Mouse (Mus musculus) megakaryocyte, embryonic 14.5 days (primary cell): Measurements from ENCODE around the gene Wdr27.

Source experiments
- FLI1 ChIP-seq: IDR thresholded peaks from 2 replicates; pipeline ENCODE4 v1.6.1; 2012; ENCODE audit warnings: low read length, inconsistent platforms, mixed read lengths
- GATA1 ChIP-seq: IDR thresholded peaks from 3 replicates; pipeline ENCODE4 v1.6.1; 2012; ENCODE audit warnings: mixed read lengths, low read length, inconsistent platforms, borderline replicate concordance

DNA sequence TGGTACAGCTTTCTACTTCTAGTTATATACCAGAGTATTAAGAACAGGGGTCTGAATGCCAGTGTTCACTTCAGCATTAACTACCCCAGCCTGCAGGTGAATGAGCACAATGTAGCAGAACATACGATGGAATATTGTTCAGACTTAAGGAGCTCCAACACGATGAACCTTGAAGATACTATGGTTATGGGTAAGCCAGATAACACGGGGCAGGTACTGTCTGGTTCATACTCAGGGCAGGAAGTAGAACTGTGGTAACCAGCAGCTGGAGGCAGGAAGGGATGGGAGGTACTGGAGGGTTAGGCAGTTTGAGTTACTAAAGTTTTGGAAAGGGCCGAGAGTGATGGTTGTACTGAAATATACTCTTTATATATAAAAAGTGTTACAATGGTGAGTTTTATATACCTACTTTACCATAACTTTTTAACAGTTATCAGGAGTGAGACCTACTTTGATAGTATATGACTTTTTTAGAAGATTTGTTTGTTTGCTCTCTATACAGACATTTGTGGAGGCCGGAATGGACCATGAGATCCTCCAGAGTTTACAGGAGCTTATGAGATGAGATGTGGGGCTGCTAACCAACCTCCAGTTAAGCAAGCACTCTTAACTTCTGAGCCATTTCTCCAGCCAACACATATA lies 15.8 kb upstream of the Wdr27 start:
- TF ChIP-seq GATA1: no peak
- no peak for TF ChIP-seq FLI1
